Mouse (Mus musculus): Measurements from ENCODE around the gene Abtb2.

Gene Abtb2

GRCm38 (mm10) chr2:103618407-103618806 lies 52.3 kb downstream of the Abtb2 start:
- no peak for DNase-seq (ENCODE audit: low spot score in 2 of 2)

GRCm38 (mm10) chr2:103622950-103623349 lies 56.8 kb downstream of the Abtb2 start:
- no peak for DNase-seq (ENCODE audit: low spot score in 2 of 2)

GRCm38 (mm10) chr2:103625349-103625932 lies 59.3 kb downstream of the Abtb2 start:
- DNase-seq (ENCODE audit: low spot score in 2 of 2), result no peak

- no peak for DNase-seq (ENCODE audit: low spot score in 2 of 2)
These were observed 61.0 kb downstream of the Abtb2 start for GRCm38 (mm10) chr2:103627101-103627500.

- no peak for DNase-seq (ENCODE audit: low spot score in 2 of 2)
These were observed 63.8 kb downstream of the Abtb2 start for GRCm38 (mm10) chr2:103629956-103630355.

- no peak for DNase-seq (ENCODE audit: low spot score in 2 of 2)
These were observed 65.2 kb downstream of the Abtb2 start for GRCm38 (mm10) chr2:103631293-103631717.

GRCm38 (mm10) chr2:103632136-103632925 lies 66.2 kb downstream of the Abtb2 start:
- DNase-seq (ENCODE audit: low spot score in 2 of 2), result no peak

GRCm38 (mm10) chr2:103632926-103633250 lies 66.8 kb downstream of the Abtb2 start:
- no peak for DNase-seq (ENCODE audit: low spot score in 2 of 2)

GRCm38 (mm10) chr2:103635731-103636487 lies 69.8 kb downstream of the Abtb2 start:
- DNase-seq (ENCODE audit: low spot score in 2 of 2), result no peak

GRCm38 (mm10) chr2:103637385-103637784 lies 71.3 kb downstream of the Abtb2 start:
- DNase-seq (ENCODE audit: low spot score in 2 of 2), result no peak

GRCm38 (mm10) chr2:103637943-103638342 lies 71.8 kb downstream of the Abtb2 start:
- no peak for DNase-seq (ENCODE audit: low spot score in 2 of 2)

GRCm38 (mm10) chr2:103639701-103640100 lies 73.6 kb downstream of the Abtb2 start:
- DNase-seq (ENCODE audit: low spot score in 2 of 2), result no peak

GRCm38 (mm10) chr2:103640861-103641260 lies 74.8 kb downstream of the Abtb2 start:
- no peak for DNase-seq (ENCODE audit: low spot score in 2 of 2)

- no peak for DNase-seq (ENCODE audit: low spot score in 2 of 2)
These were observed 77.6 kb downstream of the Abtb2 start for GRCm38 (mm10) chr2:103643584-103644211.

- no peak for DNase-seq (ENCODE audit: low spot score in 2 of 2)
These were observed 78.3 kb downstream of the Abtb2 start for GRCm38 (mm10) chr2:103644418-103644817.

GRCm38 (mm10) chr2:103650314-103650879 lies 84.3 kb downstream of the Abtb2 start:
- DNase-seq (ENCODE audit: low spot score in 2 of 2), result no peak

- DNase-seq (ENCODE audit: low spot score in 2 of 2), result no peak
These were observed 86.0 kb downstream of the Abtb2 start for GRCm38 (mm10) chr2:103652121-103652520.

GRCm38 (mm10) chr2:103655037-103655436 lies 88.9 kb downstream of the Abtb2 start:
- no peak for DNase-seq (ENCODE audit: low spot score in 2 of 2)

GRCm38 (mm10) chr2:103656028-103656427 lies 89.9 kb downstream of the Abtb2 start:
- DNase-seq (ENCODE audit: low spot score in 2 of 2), result no peak

- no peak for DNase-seq (ENCODE audit: low spot score in 2 of 2)
These were observed 93.1 kb downstream of the Abtb2 start for GRCm38 (mm10) chr2:103659167-103659566.

GRCm38 (mm10) chr2:103659648-103660556 lies 93.8 kb downstream of the Abtb2 start:
- DNase-seq (ENCODE audit: low spot score in 2 of 2), result no peak
